Mouse (Mus musculus) gastrocnemius, postnatal 4 days (tissue): ENCODE measurements at regions not wholly inside any gene's neighbourhood (a gene's known extent, or its start where the extent isn't known, plus 50 kb on each side); places are given as distances from the start of the nearest gene placed in this dataset.

Experiments used
- DNase-seq, 2 experiments: peaks; one replicate each; pipeline ENCODE4 v3.0.0; 2021 to 2022; ENCODE audit warnings: low spot score in 2 of 2, mixed read lengths in 2 of 2

GRCm38 (mm10) chr15:102776218-102776850 lies 54.4 kb upstream of the Calcoco1 start:
- DNase-seq: no peak

GRCm38 (mm10) chr15:102780626-102781025 lies 58.6 kb upstream of the Calcoco1 start:
- no peak for DNase-seq

- DNase-seq: no peak
Measured at GRCm38 (mm10) chr15:102782988-102783799, 61.2 kb upstream of the Calcoco1 start.

- DNase-seq: peak; percentile 51 to 79
Measured at GRCm38 (mm10) chr15:102785055-102785820, 63.3 kb upstream of the Calcoco1 start.

- no peak for DNase-seq
Measured at GRCm38 (mm10) chr15:102788846-102789518, 67.0 kb upstream of the Calcoco1 start.

DNA sequence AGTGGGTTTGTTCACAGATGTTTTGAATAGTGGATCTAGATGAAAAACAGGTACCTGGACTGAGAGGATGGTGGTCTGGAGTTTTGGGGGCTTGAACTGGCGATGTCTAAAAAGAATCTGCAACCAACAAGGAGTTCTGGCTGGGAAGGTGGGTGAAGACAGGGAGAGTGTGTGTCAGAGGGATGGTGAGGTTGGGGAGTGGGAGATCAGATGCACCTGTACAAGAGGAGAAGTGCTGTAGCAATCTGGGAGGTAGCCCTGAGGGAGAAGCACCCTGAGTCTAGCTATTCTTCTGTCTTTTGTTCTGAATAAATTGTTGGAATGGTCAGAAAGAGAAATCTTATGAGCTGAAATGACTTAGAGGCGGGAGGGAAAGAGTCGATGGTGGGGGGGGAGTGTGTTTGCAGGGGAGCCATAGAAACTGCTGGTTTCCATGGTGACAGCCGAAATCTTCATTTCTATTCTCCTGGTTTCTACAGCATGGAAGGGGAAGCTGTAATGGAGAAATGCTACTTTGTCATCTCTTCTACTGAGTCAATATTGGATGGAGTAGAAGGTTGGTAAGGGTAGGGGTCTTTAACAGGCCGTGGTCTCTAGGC lies 75.1 kb upstream of the Calcoco1 start:
- no peak for DNase-seq

- no peak for DNase-seq
Measured at GRCm38 (mm10) chr15:102800049-102800448, 78.1 kb upstream of the Calcoco1 start.

DNA sequence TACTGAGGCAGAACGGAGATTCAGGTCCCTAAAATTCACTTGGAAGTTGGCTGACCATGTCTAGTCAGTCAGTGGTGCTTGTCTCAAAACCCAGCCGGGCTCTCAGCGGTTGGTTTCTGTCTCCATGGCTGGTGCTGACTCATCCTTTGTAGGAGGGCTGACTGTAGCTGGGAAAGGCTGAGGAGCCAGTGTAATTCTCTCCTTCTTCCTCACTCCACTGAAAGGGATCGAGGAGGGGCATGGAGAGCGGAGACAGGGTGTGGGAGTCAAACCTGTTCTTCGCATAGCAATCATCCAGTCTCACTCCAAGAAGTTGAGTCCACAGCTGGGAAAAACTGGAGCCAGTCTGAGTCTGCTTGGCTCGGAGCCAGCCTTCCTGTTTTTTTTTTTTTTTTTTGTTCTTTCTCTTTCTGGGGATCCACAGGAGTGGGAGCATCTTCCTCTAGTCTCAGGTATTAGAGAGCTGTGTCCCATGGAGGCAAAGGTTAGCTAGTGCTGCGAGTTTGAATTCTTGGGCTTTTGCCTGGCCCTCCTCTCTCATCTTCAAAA lies 80.4 kb upstream of the Calcoco1 start:
- no peak for DNase-seq

DNA sequence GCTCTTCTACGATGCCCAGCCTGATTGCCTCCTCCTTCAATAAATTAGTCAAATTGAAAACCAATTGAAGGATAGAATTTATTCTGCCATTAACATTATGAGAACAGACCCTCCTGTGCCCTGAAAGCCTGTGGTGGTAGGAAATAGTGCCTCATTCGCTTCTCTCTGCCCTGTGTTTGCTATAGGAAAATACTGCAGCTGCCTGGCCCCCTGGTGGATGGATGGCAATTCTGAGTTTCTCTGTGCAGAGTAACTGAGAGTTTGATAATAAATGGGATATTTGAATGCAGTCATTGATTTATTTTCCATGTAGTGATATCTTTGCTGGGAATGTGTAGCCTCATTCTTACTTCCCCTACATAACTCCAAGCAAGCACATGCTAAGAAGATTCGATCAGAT lies 85.4 kb upstream of the Calcoco1 start:
- peak in 1 of 2 experiments; percentile 47 for DNase-seq

DNA sequence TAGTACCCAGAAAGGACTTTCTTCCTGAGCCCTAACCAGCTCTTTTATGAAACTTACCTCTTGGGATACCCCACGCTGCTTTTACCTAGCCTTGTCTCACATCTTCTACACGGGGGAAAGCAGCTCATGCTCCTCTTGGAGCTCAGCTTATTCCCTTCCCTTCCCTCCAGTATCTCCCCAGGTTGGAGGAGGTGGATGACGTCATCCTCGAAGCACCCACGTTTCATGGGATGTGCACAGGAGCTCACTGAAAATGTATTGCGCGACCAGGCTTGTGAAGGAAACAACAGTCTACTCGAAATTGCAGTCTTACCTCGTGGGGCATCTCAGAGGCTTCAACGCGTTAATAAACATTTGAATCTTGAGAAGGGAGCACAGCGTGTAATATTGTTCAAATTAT lies 97.2 kb upstream of the Calcoco1 start:
- no peak for DNase-seq

DNA sequence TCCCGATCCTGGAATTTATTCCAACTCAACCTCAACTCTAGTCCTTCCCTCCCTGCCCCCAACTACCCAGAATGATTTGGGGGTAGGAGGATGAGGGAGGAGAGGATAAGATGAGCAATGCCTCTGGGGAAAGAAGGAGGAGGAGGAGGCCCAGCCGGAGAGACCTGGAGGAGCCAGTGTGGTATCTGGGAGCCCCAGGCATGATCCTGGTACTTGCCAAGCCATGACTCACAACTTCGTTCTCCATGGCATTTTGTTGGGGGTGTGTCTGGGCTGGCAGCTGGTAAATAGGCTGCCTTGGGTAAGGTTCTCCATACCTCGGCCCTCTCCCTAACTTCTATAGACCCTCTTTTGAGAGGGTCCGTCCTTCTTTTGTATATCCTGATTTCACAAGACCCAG lies 81.2 kb upstream of the Hoxc13 start:
- no peak for DNase-seq

DNA sequence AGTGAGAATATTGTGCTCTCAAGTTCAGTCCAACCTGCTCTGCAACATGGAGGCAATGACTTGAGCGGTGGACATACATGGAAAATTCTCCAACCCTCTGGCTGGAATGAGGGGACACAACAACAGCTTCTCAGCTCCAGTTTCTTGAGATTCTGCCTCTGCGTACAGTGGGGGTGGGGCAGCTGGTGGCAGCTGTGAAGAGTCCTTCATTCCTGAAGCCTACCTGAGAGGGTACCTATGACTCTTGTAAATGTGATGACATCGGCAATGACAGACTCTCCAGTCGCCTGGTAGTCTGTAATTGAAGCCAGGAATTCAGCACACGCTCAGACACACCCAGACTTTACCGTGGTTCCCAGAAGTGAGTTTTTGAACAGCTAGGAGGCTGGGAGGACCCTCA lies 58.5 kb upstream of the Hoxc13 start:
- DNase-seq: no peak

DNA sequence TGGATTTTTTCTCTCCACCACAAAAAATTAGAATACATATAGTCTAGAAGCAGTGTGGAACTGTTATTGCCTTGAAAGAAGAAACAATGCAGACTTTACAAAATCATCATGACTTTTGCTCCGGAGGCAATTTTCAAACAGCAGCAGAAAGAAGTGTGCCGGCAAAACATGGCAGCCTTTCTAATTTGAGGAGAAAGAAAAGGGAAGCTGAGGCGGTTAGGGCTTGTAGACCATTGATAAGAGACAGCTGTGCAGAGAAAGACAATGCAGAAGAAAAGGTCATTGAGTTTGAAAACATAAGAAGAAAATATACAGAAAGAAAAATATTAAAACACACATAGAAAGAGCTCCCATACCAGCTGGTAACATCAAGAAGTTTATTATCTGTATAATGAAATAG lies 54.1 kb upstream of the Hoxc13 start:
- DNase-seq: no peak
